Mouse (Mus musculus): Measurements from ENCODE around the gene Abcc5. TPM values are rescaled to one million over a fixed set of nuclear protein-coding genes. Genes with fewer than 3 reads are reported as not detected.

Gene Abcc5
- polyA plus RNA-seq, 1 experiment from 2014 or later: 64.0 TPM

- WGBS: 85% methylated on average over 5 of the region's 5 CpGs
- H3K27me3 ChIP-seq (ENCODE audit: control insufficient read depth, insufficient read depth, low read length): no peaks in the 10 kb centered on the region
- no peaks in the 10 kb centered on the region for H3K36me3 ChIP-seq (ENCODE audit: control insufficient read depth, insufficient read depth, low read length)
- no peak overlapping the region for H3K27ac ChIP-seq (ENCODE audit: low read depth, low read length)
- no peak overlapping the region for H3K4me3 ChIP-seq (ENCODE audit: low read length)
- H3K4me2 ChIP-seq (replicated peaks; ENCODE audit: low read depth, low read length): no peak overlapping the region
- peaks cover 7% of the 10 kb centered on the region for H3K4me1 ChIP-seq (ENCODE audit: control insufficient read depth, insufficient read depth, low read length)
- no peaks in the 10 kb centered on the region for H3K9me3 ChIP-seq (ENCODE audit: control insufficient read depth, low read length)
- no peak overlapping the region for H3K9ac ChIP-seq (ENCODE audit: low read depth, low read length)
- ATAC-seq (ENCODE audit: low FRiP score, low TSS enrichment): no peak
These were observed 3.1 kb upstream of the Abcc5 start for GRCm38 (mm10) chr16:20429328-20429727.

- Histone ChIP-seq H3K9ac (ENCODE audit: low read depth, low read length) (no peak overlapping the region), H3K4me3 (ENCODE audit: low read length) (no peak overlapping the region), H3K4me2 (replicated peaks; ENCODE audit: low read depth, low read length) (no peak overlapping the region), H3K4me1 (ENCODE audit: control insufficient read depth, insufficient read depth, low read length) (peaks cover 7% of the 10 kb centered on the region), H3K27me3 (ENCODE audit: control insufficient read depth, insufficient read depth, low read length) (no peaks in the 10 kb centered on the region), H3K27ac (ENCODE audit: low read depth, low read length) (no peak overlapping the region), H3K9me3 (ENCODE audit: control insufficient read depth, low read length) (no peaks in the 10 kb centered on the region), H3K36me3 (ENCODE audit: control insufficient read depth, insufficient read depth, low read length) (no peaks in the 10 kb centered on the region)
- no peak for ATAC-seq (ENCODE audit: low FRiP score, low TSS enrichment)
- WGBS: 50% methylated on average over 4 of the region's 4 CpGs
These were observed 1.4 kb upstream of the Abcc5 start for GRCm38 (mm10) chr16:20427566-20427965.

- no peak overlapping the region for H3K27ac ChIP-seq (ENCODE audit: low read depth, low read length)
- H3K9ac ChIP-seq (ENCODE audit: low read depth, low read length): peak overlapping the region; percentile 69; the same call in 1 of the 2 replicates
- H3K4me3 ChIP-seq (ENCODE audit: low read length): peak overlapping the region; percentile 78
- 45% methylated on average over 10 of the region's 10 CpGs for WGBS
- no peaks in the 10 kb centered on the region for H3K27me3 ChIP-seq (ENCODE audit: control insufficient read depth, insufficient read depth, low read length)
- H3K9me3 ChIP-seq (ENCODE audit: control insufficient read depth, low read length): no peaks in the 10 kb centered on the region
- peak overlapping the region; percentile 67 for H3K4me2 ChIP-seq (replicated peaks; ENCODE audit: low read depth, low read length)
- H3K4me1 ChIP-seq (ENCODE audit: control insufficient read depth, insufficient read depth, low read length): peaks cover 7% of the 10 kb centered on the region
- ATAC-seq (ENCODE audit: low FRiP score, low TSS enrichment): no peak
- peaks cover 6% of the 10 kb centered on the region; the same call in 1 of the 2 replicates for H3K36me3 ChIP-seq (ENCODE audit: control insufficient read depth, insufficient read depth, low read length)
These were observed 1.2 kb downstream of the Abcc5 start for GRCm38 (mm10) chr16:20424719-20425650.

- ATAC-seq (ENCODE audit: low FRiP score, low TSS enrichment): no peak
- no peak overlapping the region for H3K4me3 ChIP-seq (ENCODE audit: low read length)
- H3K4me1 ChIP-seq (ENCODE audit: control insufficient read depth, insufficient read depth, low read length): peaks cover 7% of the 10 kb centered on the region
- H3K27ac ChIP-seq (ENCODE audit: low read depth, low read length): no peak overlapping the region
- no peaks in the 10 kb centered on the region for H3K27me3 ChIP-seq (ENCODE audit: control insufficient read depth, insufficient read depth, low read length)
- WGBS: 85% methylated on average over 7 of the region's 7 CpGs
- H3K36me3 ChIP-seq (ENCODE audit: control insufficient read depth, insufficient read depth, low read length): peaks cover 6% of the 10 kb centered on the region; the same call in 1 of the 2 replicates
- H3K9ac ChIP-seq (ENCODE audit: low read depth, low read length): no peak overlapping the region
- H3K9me3 ChIP-seq (ENCODE audit: control insufficient read depth, low read length): no peaks in the 10 kb centered on the region
- H3K4me2 ChIP-seq (replicated peaks; ENCODE audit: low read depth, low read length): no peak overlapping the region
These were observed 1.9 kb downstream of the Abcc5 start for GRCm38 (mm10) chr16:20424226-20424663.

GRCm38 (mm10) chr16:20422938-20423730, 3.1 kb downstream of the Abcc5 start:
- no peak for ATAC-seq (ENCODE audit: low FRiP score, low TSS enrichment)
- 74% methylated on average over 6 of the region's 6 CpGs for WGBS
- H3K27ac ChIP-seq (ENCODE audit: low read depth, low read length): no peak overlapping the region
- no peak overlapping the region for H3K4me3 ChIP-seq (ENCODE audit: low read length)
- H3K36me3 ChIP-seq (ENCODE audit: control insufficient read depth, insufficient read depth, low read length): peaks cover 6% of the 10 kb centered on the region; the same call in 1 of the 2 replicates
- H3K4me2 ChIP-seq (replicated peaks; ENCODE audit: low read depth, low read length): no peak overlapping the region
- H3K9me3 ChIP-seq (ENCODE audit: control insufficient read depth, low read length): no peaks in the 10 kb centered on the region
- H3K27me3 ChIP-seq (ENCODE audit: control insufficient read depth, insufficient read depth, low read length): no peaks in the 10 kb centered on the region
- H3K9ac ChIP-seq (ENCODE audit: low read depth, low read length): no peak overlapping the region
- peaks cover 7% of the 10 kb centered on the region for H3K4me1 ChIP-seq (ENCODE audit: control insufficient read depth, insufficient read depth, low read length)

GRCm38 (mm10) chr16:20418054-20418453, 8.1 kb downstream of the Abcc5 start:
- Histone ChIP-seq H3K4me1 (ENCODE audit: control insufficient read depth, insufficient read depth, low read length) (no peaks in the 10 kb centered on the region), H3K4me3 (ENCODE audit: low read length) (no peak overlapping the region), H3K9me3 (ENCODE audit: control insufficient read depth, low read length) (no peaks in the 10 kb centered on the region), H3K27me3 (ENCODE audit: control insufficient read depth, insufficient read depth, low read length) (no peaks in the 10 kb centered on the region), H3K27ac (ENCODE audit: low read depth, low read length) (no peak overlapping the region), H3K4me2 (replicated peaks; ENCODE audit: low read depth, low read length) (no peak overlapping the region), H3K9ac (ENCODE audit: low read depth, low read length) (no peak overlapping the region), H3K36me3 (ENCODE audit: control insufficient read depth, insufficient read depth, low read length) (peaks cover 8% of the 10 kb centered on the region; the same call in 1 of the 2 replicates)
- ATAC-seq (ENCODE audit: low FRiP score, low TSS enrichment): no peak
- WGBS: 84% methylated on average over 2 of the region's 2 CpGs

GRCm38 (mm10) chr16:20416262-20416661, 9.9 kb downstream of the Abcc5 start:
- WGBS: 91% methylated on average over 2 of the region's 2 CpGs
- H3K4me1 ChIP-seq (ENCODE audit: control insufficient read depth, insufficient read depth, low read length): no peaks in the 10 kb centered on the region
- H3K27ac ChIP-seq (ENCODE audit: low read depth, low read length): no peak overlapping the region
- no peaks in the 10 kb centered on the region for H3K27me3 ChIP-seq (ENCODE audit: control insufficient read depth, insufficient read depth, low read length)
- no peak overlapping the region for H3K4me3 ChIP-seq (ENCODE audit: low read length)
- no peak for ATAC-seq (ENCODE audit: low FRiP score, low TSS enrichment)
- H3K9me3 ChIP-seq (ENCODE audit: control insufficient read depth, low read length): no peaks in the 10 kb centered on the region
- H3K9ac ChIP-seq (ENCODE audit: low read depth, low read length): no peak overlapping the region
- H3K4me2 ChIP-seq (replicated peaks; ENCODE audit: low read depth, low read length): no peak overlapping the region
- peaks cover 7% of the 10 kb centered on the region; the same call in 1 of the 2 replicates for H3K36me3 ChIP-seq (ENCODE audit: control insufficient read depth, insufficient read depth, low read length)

GRCm38 (mm10) chr16:20415804-20416203, 10.4 kb downstream of the Abcc5 start:
- H3K9ac ChIP-seq (ENCODE audit: low read depth, low read length): no peak overlapping the region
- peaks cover 2% of the 10 kb centered on the region; the same call in 1 of the 2 replicates for H3K36me3 ChIP-seq (ENCODE audit: control insufficient read depth, insufficient read depth, low read length)
- no peak for ATAC-seq (ENCODE audit: low FRiP score, low TSS enrichment)
- no peak overlapping the region for H3K4me2 ChIP-seq (replicated peaks; ENCODE audit: low read depth, low read length)
- H3K27ac ChIP-seq (ENCODE audit: low read depth, low read length): no peak overlapping the region
- no peaks in the 10 kb centered on the region for H3K4me1 ChIP-seq (ENCODE audit: control insufficient read depth, insufficient read depth, low read length)
- H3K9me3 ChIP-seq (ENCODE audit: control insufficient read depth, low read length): no peaks in the 10 kb centered on the region
- H3K4me3 ChIP-seq (ENCODE audit: low read length): no peak overlapping the region
- H3K27me3 ChIP-seq (ENCODE audit: control insufficient read depth, insufficient read depth, low read length): no peaks in the 10 kb centered on the region
- 74% methylated on average over 6 of the region's 6 CpGs for WGBS

Data from kidney, embryonic 14.5 days (tissue).